Mouse (Mus musculus) testis, adult 2 months (tissue): Measurements from ENCODE around the gene Slamf1.

Experiments
- CTCF ChIP-seq: fragments of 200-500 bp; IDR thresholded peaks from 2 replicates; pipeline ENCODE4 v1.5.1; 2012; ENCODE audit warnings: low read depth, mild to moderate bottlenecking, inconsistent platforms, low read length, moderate library complexity; ENCODE audit not compliant: control insufficient read depth, insufficient read depth, insufficient replicate concordance
- POLR2A ChIP-seq: fragments of 200-500 bp; IDR thresholded peaks from 2 replicates; pipeline ENCODE4 v1.6.1; 2012; ENCODE audit warnings: low read depth, mild to moderate bottlenecking, inconsistent platforms, low read length, moderate library complexity; ENCODE audit not compliant: control insufficient read depth

- TF ChIP-seq CTCF = no peak
- no peak for TF ChIP-seq POLR2A
These were observed 81.3 kb downstream of the Slamf1 start for GRCm38 (mm10) chr1:171848201-171848600.
